Mouse (Mus musculus): ENCODE measurements around the gene Nek8. TPM values are rescaled to one million over a fixed set of nuclear protein-coding genes. Genes with fewer than 3 reads are reported as not detected.

Gene Nek8
- polyA plus RNA-seq, 1 experiment: 22.2 TPM

GRCm38 (mm10) chr11:78177903-78178858 is 1.7 kb upstream of the Nek8 start:
- Histone ChIP-seq H3K4me3 (ENCODE audit: control insufficient read depth, low read depth, low read length) (peak overlapping the region; percentile 88), H3K4me1 (ENCODE audit: control insufficient read depth, insufficient read depth, low read length) (peaks cover 25% of the 10 kb centered on the region), H3K36me3 (ENCODE audit: control insufficient read depth, insufficient read depth, low read length) (peaks cover 1% of the 10 kb centered on the region), H3K27ac (ENCODE audit: control insufficient read depth, insufficient read depth, low read depth, low read length) (peak overlapping the region; percentile 88), H3K27me3 (ENCODE audit: control insufficient read depth, insufficient read depth, low read length) (no peaks in the 10 kb centered on the region)
- TF ChIP-seq POLR2A (IDR thresholded peaks at IDR 0.05; ENCODE audit: control insufficient read depth, low read depth, low read length) (peak; percentile 37; the same call in 1 of the 2 replicates), CTCF (IDR thresholded peaks at IDR 0.05; ENCODE audit: control insufficient read depth, insufficient read depth, insufficient replicate concordance, low read depth, low read length) (peak; percentile 96)

- Histone ChIP-seq H3K4me1 (ENCODE audit: control insufficient read depth, insufficient read depth, low read length) (peaks cover 21% of the 10 kb centered on the region), H3K27ac (ENCODE audit: control insufficient read depth, insufficient read depth, low read depth, low read length) (peak overlapping the region; percentile 88), H3K36me3 (ENCODE audit: control insufficient read depth, insufficient read depth, low read length) (peaks cover 1% of the 10 kb centered on the region), H3K27me3 (ENCODE audit: control insufficient read depth, insufficient read depth, low read length) (no peaks in the 10 kb centered on the region), H3K4me3 (ENCODE audit: control insufficient read depth, low read depth, low read length) (peak overlapping the region; percentile 88)
- no peak for TF ChIP-seq POLR2A (IDR thresholded peaks at IDR 0.05; ENCODE audit: control insufficient read depth, low read depth, low read length)
- TF ChIP-seq CTCF (IDR thresholded peaks at IDR 0.05; ENCODE audit: control insufficient read depth, insufficient read depth, insufficient replicate concordance, low read depth, low read length): no peak
These were observed 962 bp upstream of the Nek8 start for GRCm38 (mm10) chr11:78177437-78177836.

GRCm38 (mm10) chr11:78176905-78177331 is 443 bp upstream of the Nek8 start:
- TF ChIP-seq CTCF (IDR thresholded peaks at IDR 0.05; ENCODE audit: control insufficient read depth, insufficient read depth, insufficient replicate concordance, low read depth, low read length): no peak
- no peak for TF ChIP-seq POLR2A (IDR thresholded peaks at IDR 0.05; ENCODE audit: control insufficient read depth, low read depth, low read length)
- peak overlapping the region; percentile 88 for H3K4me3 ChIP-seq (ENCODE audit: control insufficient read depth, low read depth, low read length)
- peaks cover 21% of the 10 kb centered on the region for H3K4me1 ChIP-seq (ENCODE audit: control insufficient read depth, insufficient read depth, low read length)
- peak overlapping the region; percentile 88 for H3K27ac ChIP-seq (ENCODE audit: control insufficient read depth, insufficient read depth, low read depth, low read length)
- H3K27me3 ChIP-seq (ENCODE audit: control insufficient read depth, insufficient read depth, low read length): no peaks in the 10 kb centered on the region
- H3K36me3 ChIP-seq (ENCODE audit: control insufficient read depth, insufficient read depth, low read length): peaks cover 1% of the 10 kb centered on the region

- H3K27me3 ChIP-seq (ENCODE audit: control insufficient read depth, insufficient read depth, low read length): no peaks in the 10 kb centered on the region
- H3K27ac ChIP-seq (ENCODE audit: control insufficient read depth, insufficient read depth, low read depth, low read length): no peak overlapping the region
- peaks cover 1% of the 10 kb centered on the region for H3K36me3 ChIP-seq (ENCODE audit: control insufficient read depth, insufficient read depth, low read length)
- peak overlapping the region; percentile 88 for H3K4me3 ChIP-seq (ENCODE audit: control insufficient read depth, low read depth, low read length)
- H3K4me1 ChIP-seq (ENCODE audit: control insufficient read depth, insufficient read depth, low read length): peaks cover 21% of the 10 kb centered on the region
- TF ChIP-seq CTCF (IDR thresholded peaks at IDR 0.05; ENCODE audit: control insufficient read depth, insufficient read depth, insufficient replicate concordance, low read depth, low read length) (no peak), POLR2A (IDR thresholded peaks at IDR 0.05; ENCODE audit: control insufficient read depth, low read depth, low read length) (no peak)
These were observed 589 bp downstream of the Nek8 start for GRCm38 (mm10) chr11:78175771-78176401.

GRCm38 (mm10) chr11:78174506-78174905 is 2.0 kb downstream of the Nek8 start:
- Histone ChIP-seq H3K4me1 (ENCODE audit: control insufficient read depth, insufficient read depth, low read length) (peaks cover 21% of the 10 kb centered on the region), H3K36me3 (ENCODE audit: control insufficient read depth, insufficient read depth, low read length) (no peaks in the 10 kb centered on the region; the same call in 1 of the 2 replicates), H3K27ac (ENCODE audit: control insufficient read depth, insufficient read depth, low read depth, low read length) (no peak overlapping the region), H3K27me3 (ENCODE audit: control insufficient read depth, insufficient read depth, low read length) (no peaks in the 10 kb centered on the region), H3K4me3 (ENCODE audit: control insufficient read depth, low read depth, low read length) (no peak overlapping the region)
- no peak for TF ChIP-seq POLR2A (IDR thresholded peaks at IDR 0.05; ENCODE audit: control insufficient read depth, low read depth, low read length)

- Histone ChIP-seq H3K4me1 (ENCODE audit: control insufficient read depth, insufficient read depth, low read length) (peaks cover 17% of the 10 kb centered on the region), H3K36me3 (ENCODE audit: control insufficient read depth, insufficient read depth, low read length) (no peaks in the 10 kb centered on the region; the same call in 1 of the 2 replicates), H3K27ac (ENCODE audit: control insufficient read depth, insufficient read depth, low read depth, low read length) (no peak overlapping the region), H3K27me3 (ENCODE audit: control insufficient read depth, insufficient read depth, low read length) (no peaks in the 10 kb centered on the region), H3K4me3 (ENCODE audit: control insufficient read depth, low read depth, low read length) (no peak overlapping the region)
- TF ChIP-seq CTCF (IDR thresholded peaks at IDR 0.05; ENCODE audit: control insufficient read depth, insufficient read depth, insufficient replicate concordance, low read depth, low read length) (no peak), POLR2A (IDR thresholded peaks at IDR 0.05; ENCODE audit: control insufficient read depth, low read depth, low read length) (no peak)
These were observed 3.6 kb downstream of the Nek8 start for GRCm38 (mm10) chr11:78172748-78173383.

All from testis, adult 2 months (tissue).